Mouse (Mus musculus) cerebellum, adult 8-10 months (tissue): ENCODE data around the gene Serpina10.
"Not testable (repeated sequence)": the region's sequence is repeated elsewhere in the genome, so short reads cannot be mapped to it uniquely, and the experiment has no call there.

ENCODE experiments used
- DNase-seq: peaks from one replicate; pipeline ENCODE4 v3.0.0; 2022

Gene Serpina10

GRCm38 (mm10) chr12:103631203-103631612 lies at the start of gene Serpina10:
TSS of gene Serpina10 (minus strand) at chr12:103631444.
- no peak for DNase-seq

DNA sequence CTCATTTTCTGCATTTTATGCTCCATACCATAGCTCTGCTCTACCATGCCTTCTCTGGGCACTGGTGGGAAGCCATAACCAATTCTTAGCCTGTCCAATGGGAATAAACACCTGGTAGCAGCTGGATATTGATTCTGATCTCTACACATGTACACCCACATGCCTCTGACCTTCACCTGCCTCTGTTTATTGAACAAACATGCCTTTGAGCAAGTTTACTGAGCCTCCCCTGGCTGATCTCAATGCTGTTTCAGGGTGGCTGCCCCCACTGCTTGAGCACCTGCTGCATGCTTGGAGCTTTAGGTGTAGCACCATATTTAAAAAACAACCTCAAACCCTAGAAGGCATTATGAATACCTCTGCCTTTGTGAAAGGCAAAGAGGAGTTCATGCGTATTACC lies 48.6 kb upstream of the Serpina10 start:
- DNase-seq, result not testable (repeated sequence)

DNA sequence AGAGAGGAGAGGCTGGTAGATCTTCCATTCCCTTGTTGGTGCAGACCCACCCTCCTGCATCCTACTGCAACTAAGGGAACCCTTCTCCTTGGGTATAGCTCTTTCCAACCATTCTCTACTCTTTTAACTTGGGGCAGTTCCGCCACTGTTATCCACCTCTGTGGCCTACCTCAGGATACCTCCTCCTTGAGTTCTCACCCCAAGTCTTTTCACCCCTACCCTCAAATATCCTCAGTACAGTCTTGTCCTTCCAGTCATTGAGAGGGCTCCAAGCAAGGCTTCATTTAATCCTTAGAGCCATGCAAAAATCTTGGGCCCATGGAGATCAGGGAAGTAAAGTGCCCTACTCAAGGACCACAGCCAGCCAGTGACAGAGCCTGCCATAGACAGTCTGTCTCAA lies 44.8 kb upstream of the Serpina10 start, which contains the start of gene Serpina16:
Gene Serpina16, minus strand, starts transcription at position 101 of the 400 bp plus-strand sequence.
- no peak for DNase-seq

DNA sequence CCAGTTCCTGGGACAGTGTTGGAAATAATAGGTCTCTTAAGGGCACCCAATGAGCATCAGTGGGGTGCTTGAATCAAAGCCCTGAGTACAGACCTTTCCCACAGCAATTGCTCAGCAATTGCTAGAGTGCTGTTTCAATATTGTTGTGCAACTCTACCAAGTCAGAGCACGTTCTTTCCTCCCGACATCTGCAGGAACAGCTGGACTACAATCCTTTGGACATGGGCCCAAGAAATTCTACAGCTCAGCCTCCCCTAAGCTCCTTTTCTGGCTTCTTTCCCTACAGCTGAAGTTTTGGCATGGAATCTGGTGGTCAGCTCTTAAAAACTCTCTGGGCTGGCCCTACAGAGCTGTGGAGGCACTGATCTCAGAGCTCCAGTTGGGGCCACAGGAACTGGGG lies 41.9 kb upstream of the Serpina10 start:
- DNase-seq, result no peak

- no peak for DNase-seq
Measured at GRCm38 (mm10) chr12:103671483-103671882, 40.2 kb upstream of the Serpina10 start.

GRCm38 (mm10) chr12:103670964-103671363 lies 39.7 kb upstream of the Serpina10 start:
- DNase-seq, result no peak

DNA sequence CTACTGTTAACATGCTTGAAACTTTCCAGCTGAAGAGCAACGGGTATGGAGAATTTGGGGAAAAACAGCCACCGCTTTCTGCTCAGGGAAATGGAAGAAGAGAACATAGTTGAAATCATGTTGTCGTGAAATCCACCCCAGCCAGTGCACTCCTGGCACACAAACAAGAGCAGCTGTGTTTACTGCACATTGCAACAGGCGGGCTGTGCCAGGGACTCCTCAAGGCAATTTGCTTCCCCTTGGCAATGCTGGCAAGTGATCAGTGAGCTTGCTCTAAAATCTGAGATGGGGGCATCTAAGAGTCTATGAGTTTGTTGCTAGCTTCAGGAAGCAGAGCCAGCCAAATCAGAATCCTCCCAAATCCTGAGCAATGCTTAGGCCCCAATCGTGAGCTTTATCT lies 39.1 kb upstream of the Serpina10 start:
- DNase-seq, result no peak

DNA sequence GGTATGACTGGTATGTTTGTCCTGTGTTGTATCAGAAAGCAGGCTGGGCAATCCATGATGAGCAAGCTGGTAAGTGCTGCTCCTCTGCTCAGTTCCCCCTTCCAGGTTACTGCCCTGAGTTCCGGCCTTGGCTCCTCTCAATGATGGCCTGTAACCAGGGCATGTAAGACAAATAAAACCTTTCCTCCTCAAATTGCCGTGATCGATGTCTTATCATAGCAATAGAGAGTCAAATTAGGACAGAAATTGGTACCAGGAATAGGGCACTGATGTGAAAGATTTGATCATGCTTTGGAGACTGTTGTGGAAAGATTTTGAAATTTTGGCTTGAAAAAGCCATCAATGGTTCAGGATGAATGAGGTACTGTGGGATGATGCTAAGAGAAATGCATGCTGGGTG lies 34.0 kb upstream of the Serpina10 start:
- DNase-seq, result no peak

- not testable (repeated sequence) for DNase-seq
Measured at GRCm38 (mm10) chr12:103662053-103662452, 30.8 kb upstream of the Serpina10 start.

- no peak for DNase-seq
Measured at GRCm38 (mm10) chr12:103660076-103660475, 28.8 kb upstream of the Serpina10 start.

GRCm38 (mm10) chr12:103659171-103659570 lies 27.9 kb upstream of the Serpina10 start:
- DNase-seq, result no peak

GRCm38 (mm10) chr12:103657991-103658390 lies 26.7 kb upstream of the Serpina10 start:
- DNase-seq, result no peak

DNA sequence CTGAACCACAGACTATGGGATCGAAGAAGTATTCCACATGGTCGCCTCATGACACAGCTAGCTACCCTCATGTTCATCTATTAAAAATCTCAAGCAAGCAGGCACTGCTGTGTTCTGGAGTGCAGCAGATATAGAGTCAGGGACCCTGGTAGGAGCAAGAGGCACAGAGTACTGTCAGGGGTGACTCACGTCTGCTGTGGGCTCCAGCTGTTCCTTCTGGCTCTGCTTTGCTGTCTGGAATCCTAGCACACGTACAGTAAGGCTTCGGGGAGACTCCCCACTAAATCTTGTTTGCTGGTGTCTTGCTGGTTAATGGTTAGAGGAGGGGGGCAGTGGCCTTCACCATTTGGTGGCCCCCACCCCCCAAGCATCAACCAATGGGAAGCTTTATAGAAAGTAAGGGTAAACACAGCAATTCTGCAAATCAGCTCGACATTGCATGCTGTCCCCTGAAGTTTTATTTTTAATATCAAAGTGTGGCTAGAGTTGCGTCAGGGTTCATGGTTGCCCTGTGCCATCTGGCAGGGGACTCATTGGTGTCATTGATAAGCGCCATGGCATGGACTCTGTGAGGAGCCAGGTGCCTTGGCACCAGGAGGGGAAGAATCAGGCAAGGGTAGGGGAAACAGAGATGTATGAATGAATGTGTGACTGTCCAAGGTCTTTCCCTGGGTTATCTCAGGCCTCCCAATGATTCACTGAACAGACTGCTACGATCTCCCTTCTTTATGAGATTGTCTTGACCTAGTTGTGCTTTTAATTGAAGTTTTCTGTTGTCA lies 25.8 kb upstream of the Serpina10 start, which contains the start of gene Serpina6:
Gene Serpina6, minus strand, starts transcription at position 365 of the 779 bp plus-strand sequence.
- no peak for DNase-seq

DNA sequence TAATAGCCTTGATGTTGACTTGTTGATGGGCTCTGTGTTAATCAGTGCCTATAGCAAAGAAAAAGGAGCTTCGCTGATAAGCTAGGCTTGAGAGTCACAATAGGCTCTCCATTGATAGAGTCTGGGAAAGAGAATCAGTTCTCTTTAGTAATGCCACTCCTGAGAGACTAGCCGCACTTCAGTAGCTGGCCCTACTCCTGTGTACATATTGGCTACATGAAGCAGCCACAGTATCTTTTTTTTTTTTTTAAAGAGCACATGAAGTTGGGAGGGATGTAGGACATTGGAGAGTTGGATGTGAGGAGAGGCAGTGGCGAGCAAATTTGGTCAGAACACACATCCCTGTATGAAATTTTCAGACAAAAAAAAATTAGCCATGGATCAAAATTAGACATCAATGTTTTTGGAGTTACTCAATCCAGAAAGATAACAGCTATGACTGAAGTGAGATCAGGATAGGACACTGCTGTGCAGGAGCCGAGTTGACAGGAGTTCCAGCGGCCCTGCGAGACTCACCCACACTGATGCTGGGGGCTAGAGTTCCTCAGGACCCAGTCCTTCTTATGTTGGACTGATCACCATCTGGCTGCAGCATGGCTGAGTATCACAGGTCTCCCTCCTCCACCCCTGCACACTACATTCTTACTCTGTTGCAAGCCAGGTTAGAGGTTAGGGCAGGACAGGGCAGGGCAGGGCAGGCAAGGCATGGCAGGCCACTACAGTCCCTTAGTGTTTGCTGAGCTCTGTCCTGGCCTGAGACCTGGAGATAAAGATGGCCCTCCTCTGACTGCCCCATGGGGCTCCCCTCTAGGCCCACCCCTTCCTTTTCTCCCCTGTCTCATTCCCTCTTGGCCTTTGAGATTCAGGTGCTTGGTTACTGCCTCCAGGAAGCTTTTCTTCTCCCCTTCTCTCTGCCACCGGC lies 24.1 kb upstream of the Serpina10 start:
- no peak for DNase-seq

DNA sequence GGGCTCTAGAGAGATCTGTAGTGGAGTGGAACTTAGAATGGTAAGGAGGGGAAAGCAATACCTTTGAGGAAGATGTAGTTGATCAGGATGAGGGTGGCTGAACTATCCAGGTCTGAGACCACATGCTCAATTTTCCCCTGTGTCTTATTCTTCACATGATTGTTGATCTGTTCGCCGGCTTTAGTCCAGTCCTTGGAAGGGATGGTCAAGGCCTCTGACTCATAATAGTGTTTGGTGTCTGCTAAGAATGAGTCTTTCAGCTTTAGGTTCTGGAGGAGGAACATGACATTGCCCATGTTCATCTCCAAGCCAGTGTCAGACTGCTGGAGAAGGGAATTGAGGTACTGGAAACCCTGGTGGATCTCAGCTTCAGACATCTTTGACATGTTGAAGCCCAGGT lies 22.6 kb upstream of the Serpina10 start:
- no peak for DNase-seq

DNA sequence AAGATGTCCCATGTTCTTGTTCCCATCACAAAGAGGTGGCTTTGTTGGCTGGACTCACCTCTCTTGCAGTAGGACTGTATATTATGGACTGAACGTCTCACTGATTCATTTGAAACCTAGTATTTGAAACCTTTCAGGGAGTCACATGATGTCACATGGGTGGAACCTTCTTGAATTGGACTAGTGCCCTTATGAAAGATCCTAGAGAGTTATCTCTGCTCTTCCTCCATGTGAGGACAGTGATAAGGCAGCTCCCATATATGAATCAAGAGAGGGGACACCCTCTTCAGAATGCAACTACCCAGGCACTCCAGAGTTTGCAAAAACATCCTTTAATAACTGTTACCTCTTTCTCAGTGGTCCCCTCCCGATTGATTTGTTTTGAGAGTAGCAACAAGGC lies 15.1 kb upstream of the Serpina10 start:
- DNase-seq, result no peak

DNA sequence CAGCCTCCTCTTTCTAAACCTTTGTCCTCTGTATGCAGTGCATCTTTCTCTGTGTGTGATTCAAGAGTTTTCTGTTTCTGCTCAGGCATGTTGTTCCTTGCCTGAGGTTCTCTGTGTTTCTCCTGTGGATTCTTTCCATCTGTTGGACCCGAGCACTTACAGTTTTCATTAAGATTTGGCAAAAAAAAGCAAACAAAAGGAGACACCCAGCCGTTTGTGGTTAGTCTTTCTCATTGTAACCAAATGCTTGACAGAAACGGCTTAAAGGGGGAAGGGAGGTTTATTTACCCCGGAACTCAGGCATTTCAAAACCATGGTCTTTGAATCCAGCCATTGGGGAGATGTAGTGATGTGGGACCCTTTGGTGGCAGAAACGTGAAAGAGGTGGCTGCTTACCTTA lies 13.4 kb upstream of the Serpina10 start:
- DNase-seq, result no peak

DNA sequence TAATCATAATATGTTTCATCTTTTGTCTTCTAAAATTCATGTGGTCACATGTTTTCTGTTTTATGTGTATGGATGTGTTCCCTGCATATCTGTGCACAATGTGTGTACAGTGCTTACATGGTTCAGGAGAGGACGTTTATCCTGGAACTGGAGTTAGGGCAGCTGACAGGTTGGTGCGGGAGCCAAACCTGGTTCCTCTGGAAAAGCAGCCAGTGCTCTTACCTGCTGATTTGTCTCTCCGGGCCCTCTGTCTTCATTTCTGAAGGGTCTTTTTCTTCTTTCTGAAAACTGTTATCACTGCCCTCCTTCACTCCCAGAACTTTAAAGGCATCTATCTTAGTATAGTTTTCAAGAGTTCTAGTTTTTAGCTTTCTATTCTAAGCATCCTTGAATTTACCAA lies 12.6 kb upstream of the Serpina10 start:
- DNase-seq, result no peak

DNA sequence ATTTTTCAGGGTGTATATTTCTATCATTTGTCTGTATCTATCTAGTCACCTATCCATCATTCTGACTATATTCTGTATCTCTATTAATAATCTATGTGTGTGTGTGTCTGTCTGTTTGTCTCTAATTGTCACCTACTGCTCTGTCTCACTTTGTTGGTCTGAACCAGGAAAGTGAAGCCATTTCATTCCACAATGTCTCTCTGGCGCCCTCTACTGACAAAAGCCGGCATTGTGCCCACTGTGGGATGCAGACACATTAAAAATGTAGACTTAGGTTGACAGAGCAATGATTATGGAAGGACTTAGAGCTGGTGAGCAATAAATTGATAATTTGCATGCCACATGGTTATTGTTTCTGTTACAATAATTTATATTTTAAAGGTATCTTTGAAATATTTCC lies 12.1 kb upstream of the Serpina10 start:
- DNase-seq, result peak; percentile 65

DNA sequence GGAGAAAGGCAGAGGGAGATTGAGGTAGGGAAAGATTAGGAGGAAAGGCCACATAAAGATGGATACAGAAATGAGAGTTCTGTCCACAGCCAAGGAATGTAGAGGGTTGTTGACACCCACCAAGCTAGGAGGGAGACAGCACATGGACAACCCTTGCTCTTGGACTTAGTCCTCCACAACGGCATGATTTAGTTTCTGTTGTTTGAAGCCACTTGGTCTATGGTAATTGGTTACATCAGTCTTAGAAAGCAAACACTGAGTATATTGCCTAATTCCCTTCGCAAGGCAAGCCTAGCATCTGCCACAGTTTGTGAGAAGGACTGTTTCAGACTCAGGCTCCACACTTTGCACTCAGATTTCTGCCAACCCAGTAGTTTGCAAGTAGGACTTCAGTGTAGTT lies 4.6 kb upstream of the Serpina10 start:
- no peak for DNase-seq

GRCm38 (mm10) chr12:103634430-103634829 lies 3.2 kb upstream of the Serpina10 start:
- DNase-seq, result no peak

GRCm38 (mm10) chr12:103616860-103617261 lies 14.4 kb downstream of the Serpina10 start:
- DNase-seq, result no peak

DNA sequence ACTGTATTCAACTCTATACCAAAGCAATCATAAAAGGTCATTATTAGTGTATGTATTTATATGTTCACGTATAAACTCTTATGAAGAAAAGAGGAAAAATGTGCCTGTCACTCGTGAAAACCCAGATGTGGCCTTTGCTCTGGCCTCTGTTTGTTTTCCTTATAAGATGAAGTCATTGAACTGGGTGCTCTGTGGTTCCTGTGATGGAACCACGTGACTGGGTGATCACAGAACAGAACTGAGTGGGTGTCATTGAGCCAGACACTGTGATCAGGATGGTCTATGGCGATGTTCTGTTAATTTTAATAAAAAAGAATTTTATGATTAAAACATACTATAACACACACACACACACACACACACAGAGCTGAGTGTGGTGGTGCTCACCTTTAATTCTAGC lies 15.5 kb downstream of the Serpina10 start:
- no peak for DNase-seq

GRCm38 (mm10) chr12:103615141-103615540 lies 16.1 kb downstream of the Serpina10 start:
- no peak for DNase-seq
